Mouse (Mus musculus) neural tube, embryonic 12.5 days (tissue): ENCODE results near the gene Gnai2. TPM values are rescaled to one million over a fixed set of nuclear protein-coding genes. Genes with fewer than 3 reads are reported as not detected.

ENCODE experiments used
- ATAC-seq: fragments of 200-750 bp; cut with Nextera tagmentation; 2 replicates; pipeline ENCODE4 v1.8.0; 2017; ENCODE audit warnings: low read depth, mild to moderate bottlenecking, moderate TSS enrichment, moderate library complexity; ENCODE audit not compliant: low FRiP score
- H3K27ac ChIP-seq: fragments of 300-500 bp; sonication (generic); 2 replicates; pipeline ENCODE4 v1.5.1; 2016
- H3K27me3 ChIP-seq: fragments of 300-500 bp; sonication (generic); replicated peaks from 2 replicates; pipeline ENCODE4 v1.6.1; 2016; ENCODE audit warnings: mild to moderate bottlenecking
- H3K36me3 ChIP-seq: fragments of 300-500 bp; sonication (generic); 2 replicates; pipeline ENCODE4 v1.6.1; 2016; ENCODE audit warnings: mild to moderate bottlenecking
- H3K4me1 ChIP-seq: fragments of 300-500 bp; sonication (generic); 2 replicates; pipeline ENCODE4 v1.6.1; 2016
- H3K4me2 ChIP-seq: fragments of 300-500 bp; sonication (generic); replicated peaks from 2 replicates; pipeline ENCODE4 v1.6.1; 2016; ENCODE audit warnings: mild to moderate bottlenecking
- H3K4me3 ChIP-seq: fragments of 300-500 bp; sonication (generic); 2 replicates; pipeline ENCODE4 v1.5.1; 2016
- H3K9ac ChIP-seq: fragments of 300-500 bp; sonication (generic); 2 replicates; pipeline ENCODE4 v1.6.1; 2016; ENCODE audit warnings: mild to moderate bottlenecking
- H3K9me3 ChIP-seq: fragments of 300-500 bp; sonication (generic); 2 replicates; pipeline ENCODE4 v1.6.1; 2016; ENCODE audit warnings: mild to moderate bottlenecking
- WGBS: fragments of 180-500 bp; shearing (Covaris S2); methylation state at CpG from one replicate; pipeline ENCODE4 v1.1.7; 2016; 5-methylcytosine and 5-hydroxymethylcytosine counted together
- polyA plus RNA-seq: library from polyadenylated mRNA; unstranded; fragments of >200 nt; fragmentation: Nextera tagmentation; extraction: Ambion mirVana; gene quantifications from 2 replicates; pipeline ENCODE4 v1.2.1, GENCODE M21; 2016

Gene Gnai2
- polyA plus RNA-seq, 1 experiment from 2014 or later: 488 TPM

DNA sequence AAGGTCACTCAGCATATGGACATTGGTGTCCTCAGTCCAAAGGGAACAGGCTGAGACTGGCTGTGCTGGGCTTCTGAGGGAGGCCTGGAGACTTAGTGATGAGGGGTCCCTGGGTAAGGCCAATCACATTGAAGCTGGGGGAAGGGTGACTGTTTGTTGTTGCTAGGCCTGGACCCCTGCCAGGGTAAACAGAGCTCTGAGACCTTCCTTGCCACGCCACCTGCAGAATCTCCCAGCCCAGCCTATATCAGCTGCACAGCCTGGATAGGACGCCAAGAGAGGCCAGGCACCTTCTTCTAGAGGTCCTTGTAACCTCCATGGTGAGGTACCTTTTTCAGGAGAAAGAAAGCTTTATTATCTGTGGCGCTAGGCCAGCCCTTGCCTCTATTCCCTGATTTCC is 33.7 kb upstream of the Gnai2 start:
- Histone ChIP-seq H3K9ac (no peak overlapping the region), H3K9me3 (no peaks in the 10 kb centered on the region), H3K36me3 (no peaks in the 10 kb centered on the region), H3K4me3 (no peak overlapping the region), H3K4me1 (peaks cover 19% of the 10 kb centered on the region), H3K27ac (no peak overlapping the region), H3K27me3 (peaks cover 27% of the 10 kb centered on the region), H3K4me2 (no peak overlapping the region)
- ATAC-seq: no peak
- WGBS: 70% methylated on average over 3 of the region's 3 CpGs

DNA sequence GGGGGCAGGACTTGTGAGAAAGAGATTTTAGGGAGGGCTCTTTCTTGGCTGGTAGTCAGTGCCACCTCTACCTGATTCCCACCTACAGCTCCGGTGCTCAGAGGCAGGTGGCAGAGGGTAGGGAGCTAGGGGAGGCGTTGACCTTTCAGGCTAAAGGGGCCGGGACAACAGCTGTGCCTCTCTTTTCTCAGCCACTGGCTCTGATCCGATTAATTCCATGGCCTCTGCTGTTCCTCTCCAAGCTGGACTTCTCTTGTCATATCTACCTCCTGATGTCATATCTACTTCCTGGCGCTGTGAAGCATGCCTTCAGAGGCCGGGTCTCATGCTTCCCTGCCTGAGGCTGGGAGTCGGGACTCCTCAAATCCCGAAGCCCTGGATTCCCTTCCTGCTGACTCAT is 32.8 kb upstream of the Gnai2 start:
- Histone ChIP-seq H3K27me3 (peaks cover 27% of the 10 kb centered on the region), H3K4me1 (peaks cover 28% of the 10 kb centered on the region), H3K4me2 (0 out of 2 replicates have a peak overlapping the region, but pooled peaks have one; percentile 87), H3K4me3 (no peak overlapping the region), H3K9ac (no peak overlapping the region), H3K27ac (no peak overlapping the region), H3K9me3 (no peaks in the 10 kb centered on the region), H3K36me3 (no peaks in the 10 kb centered on the region)
- no peak for ATAC-seq
- WGBS: 43% methylated on average over 8 of the region's 8 CpGs

GRCm38 (mm10) chr9:107667219-107667618 is 32.1 kb upstream of the Gnai2 start:
- H3K27me3 ChIP-seq: peaks cover 27% of the 10 kb centered on the region
- H3K27ac ChIP-seq: no peak overlapping the region
- WGBS: under 1% methylated on average over 24 of the region's 24 CpGs
- H3K4me1 ChIP-seq: peaks cover 31% of the 10 kb centered on the region
- ATAC-seq: peak; percentile 83
- H3K4me3 ChIP-seq: peak overlapping the region; percentile 39
- H3K9ac ChIP-seq: peak overlapping the region; percentile 61
- H3K9me3 ChIP-seq: no peaks in the 10 kb centered on the region
- no peaks in the 10 kb centered on the region for H3K36me3 ChIP-seq
- peak overlapping the region; percentile 87 for H3K4me2 ChIP-seq

DNA sequence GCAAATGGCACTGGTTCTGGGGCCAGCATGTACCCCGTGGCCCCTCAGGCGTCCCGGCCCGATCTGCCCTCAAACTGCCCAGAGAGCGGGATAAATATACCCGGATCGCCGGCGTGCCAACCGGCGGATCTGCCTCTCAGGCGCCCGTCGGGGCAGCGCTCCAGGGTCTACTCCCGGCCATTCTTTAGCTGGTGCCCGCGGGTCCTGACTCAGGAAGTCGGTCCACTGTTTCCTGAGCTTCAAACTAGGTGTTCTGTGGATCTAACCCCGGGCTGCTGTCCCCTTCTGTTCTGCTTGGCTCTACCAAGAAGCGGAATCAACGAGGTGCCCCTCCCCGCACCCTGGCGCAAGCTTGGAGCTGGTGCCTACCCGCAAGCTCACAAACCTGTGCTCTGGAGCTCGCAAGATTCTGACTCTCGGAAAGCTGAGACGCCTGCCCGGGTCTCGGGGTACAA is 31.6 kb upstream of the Gnai2 start:
- peak overlapping the region; percentile 87 for H3K4me2 ChIP-seq
- ATAC-seq: 0 out of 2 replicates have a peak, but pooled peaks have one; percentile 22
- H3K9ac ChIP-seq: peak overlapping the region; percentile 61
- peaks cover 27% of the 10 kb centered on the region for H3K27me3 ChIP-seq
- H3K36me3 ChIP-seq: no peaks in the 10 kb centered on the region
- H3K27ac ChIP-seq: no peak overlapping the region
- peak overlapping the region; percentile 39 for H3K4me3 ChIP-seq
- H3K9me3 ChIP-seq: no peaks in the 10 kb centered on the region
- WGBS: under 1% methylated on average over 30 of the region's 30 CpGs
- peaks cover 31% of the 10 kb centered on the region for H3K4me1 ChIP-seq

DNA sequence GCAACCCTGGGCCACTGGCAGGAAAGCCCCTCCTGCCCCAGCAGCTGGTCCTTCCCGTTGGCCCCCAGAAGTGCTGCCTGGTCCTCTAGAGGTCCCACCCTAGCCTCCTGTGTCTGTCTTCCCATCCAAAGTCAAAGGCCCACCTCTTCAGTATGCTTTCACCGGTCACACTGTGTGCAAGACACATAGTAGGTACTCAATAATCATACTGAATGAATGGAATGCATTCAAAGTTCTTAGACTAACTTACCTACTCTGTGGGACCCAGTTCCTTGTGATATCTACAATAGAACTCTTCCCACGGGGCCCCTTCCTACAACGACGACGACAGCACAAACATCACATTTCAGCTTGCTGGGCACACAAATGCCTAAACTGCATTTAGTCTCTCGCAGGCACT is 30.1 kb upstream of the Gnai2 start:
- Histone ChIP-seq H3K36me3 (no peaks in the 10 kb centered on the region), H3K4me1 (peaks cover 36% of the 10 kb centered on the region), H3K27ac (no peak overlapping the region), H3K4me2 (no peak overlapping the region), H3K9ac (no peak overlapping the region), H3K9me3 (no peaks in the 10 kb centered on the region), H3K27me3 (peaks cover 27% of the 10 kb centered on the region), H3K4me3 (no peak overlapping the region)
- WGBS: 85% methylated on average over 7 of the region's 7 CpGs
- ATAC-seq: no peak

- Histone ChIP-seq H3K36me3 (no peaks in the 10 kb centered on the region), H3K27ac (no peak overlapping the region), H3K4me1 (peaks cover 40% of the 10 kb centered on the region), H3K27me3 (peaks cover 27% of the 10 kb centered on the region), H3K9ac (no peak overlapping the region), H3K9me3 (no peaks in the 10 kb centered on the region), H3K4me2 (peak overlapping the region; percentile 6; the same call in 1 of the 2 replicates), H3K4me3 (no peak overlapping the region)
- WGBS: 49% methylated on average over 9 of the region's 9 CpGs
- ATAC-seq: no peak
Measured at GRCm38 (mm10) chr9:107663525-107663924, 28.4 kb upstream of the Gnai2 start.

GRCm38 (mm10) chr9:107662342-107662741 is 27.2 kb upstream of the Gnai2 start:
- WGBS: 90% methylated on average over 8 of the region's 8 CpGs
- Histone ChIP-seq H3K4me1 (peaks cover 37% of the 10 kb centered on the region), H3K27ac (no peak overlapping the region), H3K9ac (no peak overlapping the region; the same call in 1 of the 2 replicates), H3K27me3 (peaks cover 22% of the 10 kb centered on the region), H3K36me3 (no peaks in the 10 kb centered on the region), H3K9me3 (no peaks in the 10 kb centered on the region), H3K4me3 (no peak overlapping the region), H3K4me2 (no peak overlapping the region)
- ATAC-seq: no peak

- no peaks in the 10 kb centered on the region for H3K36me3 ChIP-seq
- no peak overlapping the region for H3K4me3 ChIP-seq
- H3K4me1 ChIP-seq: peaks cover 23% of the 10 kb centered on the region
- ATAC-seq: no peak
- H3K27ac ChIP-seq: no peak overlapping the region
- H3K27me3 ChIP-seq: peaks cover 8% of the 10 kb centered on the region
- no peak overlapping the region for H3K4me2 ChIP-seq
- WGBS: 71% methylated on average over 3 of the region's 3 CpGs
- H3K9me3 ChIP-seq: no peaks in the 10 kb centered on the region
- H3K9ac ChIP-seq: no peak overlapping the region
Measured at GRCm38 (mm10) chr9:107660777-107661176, 25.6 kb upstream of the Gnai2 start.

DNA sequence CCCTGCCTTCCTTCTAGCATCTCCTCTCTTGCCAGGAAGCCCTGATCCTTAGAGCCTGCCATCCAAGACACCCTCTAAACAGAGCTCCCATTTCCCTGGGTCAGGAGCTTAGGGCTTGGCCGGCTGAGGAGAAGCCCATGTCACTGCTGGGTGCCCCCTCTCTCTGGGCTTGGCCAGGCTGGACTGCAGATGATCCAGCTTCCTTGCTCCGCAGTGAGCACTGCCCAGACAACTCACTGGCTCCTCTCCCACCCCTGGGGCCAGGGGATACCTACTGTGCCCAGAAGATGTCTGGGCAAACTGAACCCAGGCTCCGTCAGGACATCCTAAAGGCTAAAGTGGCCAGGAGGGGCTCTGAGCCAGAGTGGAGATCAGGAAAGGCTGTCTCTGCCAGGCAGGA is 24.8 kb upstream of the Gnai2 start:
- H3K36me3 ChIP-seq: no peaks in the 10 kb centered on the region
- H3K27me3 ChIP-seq: no peaks in the 10 kb centered on the region; the same call in 1 of the 2 replicates
- H3K4me2 ChIP-seq: no peak overlapping the region
- no peak overlapping the region for H3K9ac ChIP-seq
- no peak overlapping the region for H3K4me3 ChIP-seq
- no peak for ATAC-seq
- H3K9me3 ChIP-seq: no peaks in the 10 kb centered on the region
- H3K27ac ChIP-seq: no peak overlapping the region
- 84% methylated on average over 3 of the region's 3 CpGs for WGBS
- peaks cover 23% of the 10 kb centered on the region for H3K4me1 ChIP-seq

DNA sequence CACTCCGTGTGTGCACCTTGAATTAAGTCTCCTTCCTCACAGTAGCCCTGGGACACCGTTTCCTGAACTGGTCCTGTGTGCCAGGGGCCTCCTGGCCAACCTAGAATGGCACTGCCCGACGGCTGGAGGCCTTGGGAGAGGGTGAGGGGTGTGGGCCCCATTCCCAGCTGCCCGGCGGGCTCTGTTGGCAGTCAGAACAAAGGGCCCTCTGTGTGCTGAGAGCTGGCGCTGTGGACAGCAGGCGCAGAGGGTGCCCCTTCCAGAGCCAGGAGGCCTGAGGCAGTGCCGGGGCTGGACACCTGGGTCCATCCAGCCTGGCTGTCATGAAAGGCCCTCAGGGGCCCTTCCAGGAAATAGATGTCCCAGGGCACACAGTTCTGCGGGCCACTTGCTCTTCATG is 24.4 kb upstream of the Gnai2 start:
- ATAC-seq: peak; percentile 45; the same call in 1 of the 2 replicates
- no peak overlapping the region for H3K9ac ChIP-seq
- H3K9me3 ChIP-seq: no peaks in the 10 kb centered on the region
- no peaks in the 10 kb centered on the region for H3K36me3 ChIP-seq
- no peak overlapping the region for H3K4me2 ChIP-seq
- no peak overlapping the region for H3K4me3 ChIP-seq
- no peaks in the 10 kb centered on the region for H3K27me3 ChIP-seq
- H3K27ac ChIP-seq: no peak overlapping the region
- peaks cover 23% of the 10 kb centered on the region for H3K4me1 ChIP-seq
- 76% methylated on average over 10 of the region's 10 CpGs for WGBS

GRCm38 (mm10) chr9:107658096-107658495 is 22.9 kb upstream of the Gnai2 start:
- no peak overlapping the region for H3K4me2 ChIP-seq
- ATAC-seq: no peak
- no peak overlapping the region for H3K27ac ChIP-seq
- no peaks in the 10 kb centered on the region for H3K27me3 ChIP-seq
- no peak overlapping the region for H3K4me3 ChIP-seq
- no peaks in the 10 kb centered on the region for H3K36me3 ChIP-seq
- H3K4me1 ChIP-seq: peaks cover 12% of the 10 kb centered on the region
- no peak overlapping the region for H3K9ac ChIP-seq
- WGBS: 87% methylated on average over 6 of the region's 6 CpGs
- H3K9me3 ChIP-seq: no peaks in the 10 kb centered on the region

DNA sequence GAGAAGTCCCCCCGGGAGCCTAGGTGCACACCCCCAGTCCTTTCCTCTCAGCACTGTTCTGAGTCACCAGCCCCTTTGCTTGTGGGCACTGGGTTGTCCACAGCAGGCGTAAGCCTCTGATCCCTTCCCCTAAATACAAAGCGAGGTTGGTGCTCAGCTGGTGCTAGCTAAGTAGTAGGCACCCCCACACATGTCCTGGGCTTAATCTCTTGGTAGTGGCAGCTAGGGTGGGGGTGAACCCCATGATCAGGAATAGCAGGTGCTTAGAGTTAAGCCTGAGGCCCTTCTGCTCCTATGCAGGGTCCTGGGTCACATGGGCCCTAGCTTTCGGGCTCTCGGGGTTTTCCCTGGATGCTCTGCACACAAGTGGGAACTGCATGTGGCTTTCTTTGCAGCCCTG is 22.0 kb upstream of the Gnai2 start:
- Histone ChIP-seq H3K4me1 (peaks cover 9% of the 10 kb centered on the region), H3K9me3 (no peaks in the 10 kb centered on the region), H3K4me3 (no peak overlapping the region), H3K27me3 (no peaks in the 10 kb centered on the region), H3K27ac (no peak overlapping the region), H3K36me3 (no peaks in the 10 kb centered on the region), H3K9ac (no peak overlapping the region), H3K4me2 (no peak overlapping the region)
- WGBS: 89% methylated on average over 5 of the region's 5 CpGs
- no peak for ATAC-seq

DNA sequence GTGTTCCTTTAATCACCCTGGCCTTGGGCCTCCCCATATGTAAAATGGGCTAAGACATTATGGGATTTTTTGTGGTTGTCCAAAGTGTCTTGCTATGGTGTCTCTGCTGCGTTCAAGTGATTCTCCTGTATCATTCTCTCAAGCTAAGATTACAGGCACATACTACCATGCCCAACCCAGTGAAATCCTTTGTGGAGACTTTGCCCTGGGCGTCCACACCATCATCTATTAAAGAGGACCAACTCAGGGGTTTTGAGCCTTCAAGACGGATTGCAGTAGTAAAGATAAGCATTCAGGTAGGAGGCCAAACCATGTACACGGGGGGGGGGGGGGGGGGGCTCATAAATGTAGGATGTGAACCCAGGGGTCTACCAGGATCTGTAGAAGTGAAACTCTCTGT is 19.4 kb upstream of the Gnai2 start:
- no peaks in the 10 kb centered on the region for H3K36me3 ChIP-seq
- H3K27me3 ChIP-seq: no peaks in the 10 kb centered on the region
- ATAC-seq: no peak
- no peak overlapping the region for H3K9ac ChIP-seq
- 88% methylated on average over 4 of the region's 4 CpGs for WGBS
- no peak overlapping the region for H3K27ac ChIP-seq
- H3K9me3 ChIP-seq: no peaks in the 10 kb centered on the region
- H3K4me2 ChIP-seq: no peak overlapping the region
- peaks cover 18% of the 10 kb centered on the region for H3K4me1 ChIP-seq
- H3K4me3 ChIP-seq: no peak overlapping the region
